Mouse (Mus musculus) cerebellum, adult 11-12 months (tissue): ENCODE data around the gene Kdm1b.

Experiments used
- DNase-seq: peaks from one replicate; pipeline ENCODE4 v3.0.0; 2022

The Kdm1b gene

DNA sequence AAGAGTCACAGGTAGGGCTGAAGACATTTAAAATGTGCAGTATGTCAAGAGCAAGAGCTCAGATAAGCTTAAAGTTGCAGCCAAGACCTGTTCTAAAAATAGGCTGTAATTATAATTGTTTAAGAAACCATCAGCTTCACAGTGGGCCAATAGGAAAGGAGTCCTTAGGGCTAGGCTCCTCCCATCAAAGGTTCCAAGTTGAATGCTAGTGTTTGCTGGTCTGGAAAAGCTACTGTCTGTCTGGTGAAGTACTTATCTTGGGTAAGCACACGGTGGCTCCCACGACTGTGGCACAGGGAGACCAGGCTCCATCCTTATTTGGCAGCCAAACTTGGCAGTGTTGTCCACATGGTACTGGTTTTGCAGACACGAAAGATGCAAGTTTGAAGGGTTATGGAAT, 69.6 kb downstream of the Kdm1b start:
- DNase-seq = no peak

DNA sequence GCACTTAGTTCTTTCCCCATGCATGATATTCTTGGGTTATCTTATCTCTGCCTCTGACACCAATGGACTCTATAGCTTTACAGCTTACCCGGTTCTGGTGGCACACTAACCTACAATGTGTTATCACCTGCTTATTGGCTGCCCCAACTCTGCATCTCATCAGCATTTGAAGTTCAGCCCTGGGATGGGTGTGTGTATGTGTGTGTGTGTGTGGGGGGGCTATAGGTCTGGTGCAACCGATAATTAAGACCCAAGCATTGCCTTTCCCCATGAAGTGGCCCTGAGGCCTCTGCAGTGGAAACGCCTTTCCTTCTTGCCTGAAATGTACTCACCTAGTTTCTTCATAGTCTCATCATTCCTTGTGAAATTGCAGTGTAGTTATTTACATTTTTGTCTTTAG, 72.7 kb downstream of the Kdm1b start:
- no peak for DNase-seq

DNA sequence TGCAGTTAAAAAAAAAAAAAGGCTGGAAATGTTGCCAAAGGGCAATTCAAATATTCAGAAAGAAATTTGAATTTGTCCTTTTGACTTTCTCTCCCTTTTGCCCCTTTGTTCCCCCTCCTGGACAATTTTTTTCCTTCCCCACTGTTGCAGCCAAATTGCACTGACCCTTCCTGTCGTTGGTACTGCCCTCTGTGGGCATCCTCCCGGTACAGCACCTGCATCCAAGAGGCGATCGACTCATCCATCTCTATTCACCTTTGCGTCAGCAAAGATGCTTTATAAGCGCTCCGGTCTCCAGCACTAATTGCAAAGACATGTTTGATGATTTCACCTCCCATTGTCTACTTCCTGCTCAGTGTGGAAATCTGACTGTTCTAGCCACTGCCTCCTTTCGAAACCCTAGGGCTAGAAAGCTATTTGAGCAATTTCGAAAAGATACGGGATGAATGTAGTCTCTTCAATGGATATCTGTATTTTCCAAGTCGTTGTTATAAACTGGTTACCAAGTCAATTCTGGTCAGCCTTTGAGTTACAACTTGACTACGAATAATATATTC, 78.1 kb downstream of the Kdm1b start:
- no peak for DNase-seq

DNA sequence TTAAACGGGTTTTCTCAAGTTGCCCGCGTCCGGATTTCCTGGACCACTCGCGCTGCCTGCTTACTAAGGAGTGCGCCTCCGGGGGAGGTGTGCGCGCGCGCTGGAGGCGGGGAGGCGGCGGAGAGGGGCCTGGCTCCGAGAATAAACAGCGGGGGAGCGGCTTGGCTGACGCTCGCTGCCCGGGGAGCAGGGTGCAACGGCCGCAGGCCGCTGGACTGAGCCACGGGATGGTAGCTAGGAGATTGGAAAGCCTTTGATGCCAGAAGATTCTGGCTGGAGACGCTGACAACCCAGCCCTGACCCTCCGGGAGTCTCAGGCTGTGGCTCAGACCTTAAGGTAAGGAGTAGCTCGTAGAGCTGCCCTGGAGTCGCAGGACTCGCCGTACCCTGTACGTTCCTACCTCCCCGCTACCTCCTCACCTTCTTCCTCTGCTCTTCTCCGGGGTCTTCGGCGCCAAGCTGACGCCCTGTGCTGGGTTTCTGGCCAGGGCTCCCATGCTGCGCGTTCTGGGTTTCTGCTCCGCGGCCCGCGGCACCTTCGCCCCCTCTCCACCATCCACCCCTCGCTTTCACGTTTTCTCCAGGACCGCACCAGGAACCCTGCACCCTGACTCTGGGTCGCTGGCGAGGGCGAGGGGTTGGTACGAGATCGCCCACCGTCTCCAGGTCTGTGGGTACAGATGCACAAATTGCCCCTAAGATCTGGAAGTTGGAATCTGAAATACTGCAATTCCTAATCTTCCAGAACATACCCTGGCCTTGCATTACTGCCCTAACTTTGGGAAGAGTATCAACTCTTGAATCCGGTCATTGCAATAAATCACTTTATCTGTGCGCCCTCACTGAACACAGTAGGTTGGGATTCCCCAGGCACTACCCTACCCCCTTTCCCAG, 79.5 kb downstream of the Kdm1b start, which contains the start of gene Rnf144b:
TSS of gene Rnf144b (plus strand) at position 120 of the 894 bp plus-strand sequence.
- DNase-seq = no peak

DNA sequence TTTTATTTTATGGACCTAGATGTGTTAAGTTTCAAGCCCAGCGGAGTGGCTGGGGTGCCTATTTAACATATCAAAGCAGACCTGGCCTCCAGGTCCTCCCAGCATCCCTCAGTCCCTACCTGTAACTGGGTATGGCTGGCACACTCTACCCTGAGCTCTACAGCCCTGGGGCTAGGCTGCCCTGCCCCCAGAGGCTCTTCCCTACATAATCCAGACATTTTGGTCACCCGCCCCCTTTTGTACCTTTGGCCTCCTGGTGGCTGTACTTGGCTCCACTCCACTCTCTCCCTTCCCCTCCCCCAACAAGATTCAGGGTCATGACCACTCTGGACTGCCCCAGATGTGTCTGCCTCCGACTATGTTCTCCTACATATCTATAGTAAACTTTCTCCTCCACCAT, 81.2 kb downstream of the Kdm1b start:
- no peak for DNase-seq

DNA sequence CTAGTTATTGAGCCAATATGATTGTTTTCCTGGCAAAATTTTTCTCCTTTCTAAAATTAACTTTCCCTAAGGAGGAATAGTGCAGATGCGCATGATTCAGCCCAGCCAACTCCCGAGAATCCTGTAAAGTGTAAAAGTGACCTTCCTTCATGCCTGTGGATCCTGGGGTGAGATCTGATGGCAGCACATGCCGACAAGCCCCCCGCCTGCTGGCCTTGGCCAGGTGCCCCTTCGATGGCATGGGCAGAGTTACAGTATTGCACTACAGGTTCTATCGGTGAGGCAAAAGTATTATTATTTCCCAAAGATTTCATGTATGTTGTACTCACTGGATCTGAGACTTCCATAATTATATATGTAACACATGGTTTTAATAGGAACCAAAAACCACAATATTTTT, 81.7 kb downstream of the Kdm1b start:
- DNase-seq = no peak

DNA sequence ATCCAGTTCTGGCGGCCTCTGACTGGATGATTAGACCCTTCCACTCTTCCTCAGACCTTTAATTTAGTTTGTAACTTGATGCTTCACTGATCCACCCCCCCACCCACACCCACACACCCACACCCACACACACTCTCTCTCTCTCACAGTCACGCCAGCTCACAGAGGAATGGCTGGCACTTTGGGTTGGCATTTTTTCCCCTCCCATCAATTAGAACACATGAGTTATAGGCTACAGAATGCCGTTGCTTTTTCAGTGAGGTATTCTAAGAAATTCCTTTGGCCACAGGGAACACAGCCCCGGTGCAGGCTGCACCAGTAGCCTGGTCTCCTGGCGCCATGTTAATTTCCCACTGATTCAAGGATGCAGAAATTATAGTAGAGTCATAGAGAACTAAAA, 82.3 kb downstream of the Kdm1b start:
- DNase-seq = no peak

DNA sequence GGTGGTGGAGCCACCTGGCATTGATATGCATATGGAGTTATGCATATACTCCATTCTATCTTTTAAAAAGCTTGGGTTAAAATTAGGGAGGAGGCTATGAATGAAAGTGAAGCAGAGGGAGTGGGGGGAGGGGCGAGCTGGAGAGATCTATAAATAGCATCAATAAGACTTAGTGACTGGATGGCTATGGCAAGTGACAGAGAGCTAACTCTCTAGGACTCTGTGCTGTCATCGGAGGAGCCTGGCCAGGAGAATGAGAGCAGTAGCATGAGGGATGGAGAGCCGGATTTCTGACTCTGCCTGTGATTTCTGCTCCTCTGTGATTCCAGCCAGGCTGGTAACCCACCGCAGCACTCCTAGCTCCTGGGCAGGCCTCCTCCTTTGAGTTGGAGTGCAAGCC, 85.8 kb downstream of the Kdm1b start:
- DNase-seq = no peak

DNA sequence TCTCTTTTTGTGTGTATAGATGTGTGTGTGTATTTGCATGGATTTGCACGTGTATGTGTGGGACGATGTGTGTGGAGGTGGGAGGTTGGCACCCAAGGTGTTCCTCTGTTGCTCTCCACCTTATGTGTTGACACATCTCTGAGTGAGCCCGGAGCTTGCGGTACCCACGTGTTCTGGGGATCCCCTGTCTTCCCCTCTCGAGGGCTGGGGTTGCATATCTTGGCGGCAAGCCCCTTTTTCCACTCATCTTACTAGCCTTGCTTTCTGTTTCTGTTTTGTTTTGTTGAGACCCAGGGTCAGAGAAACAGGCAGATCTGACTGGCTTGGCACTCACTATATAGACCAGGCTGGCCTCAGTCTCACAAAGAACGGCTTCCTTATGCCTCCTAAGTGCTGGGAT, 89.8 kb downstream of the Kdm1b start:
- no peak for DNase-seq

DNA sequence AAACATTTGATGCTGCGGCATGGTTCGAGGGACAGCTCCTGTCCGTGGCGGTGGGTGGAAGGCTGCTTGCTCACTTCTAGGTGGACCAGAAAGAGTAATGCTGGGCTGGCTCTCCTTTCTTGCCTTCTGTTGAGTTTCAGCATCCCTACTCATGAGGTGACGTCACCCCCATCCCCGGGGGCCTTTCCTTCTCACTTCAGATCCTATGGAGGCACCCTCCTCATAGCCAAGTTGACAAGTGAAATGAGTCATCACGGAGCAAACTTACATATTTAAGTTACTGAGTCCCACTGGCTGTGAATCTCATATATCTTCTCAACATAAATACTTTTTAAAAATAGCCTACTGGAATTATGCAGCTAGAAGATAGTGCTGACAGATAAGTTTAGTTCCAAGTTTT, 91.5 kb downstream of the Kdm1b start:
- DNase-seq = no peak
